Mouse (Mus musculus) olfactory bulb, adult 2 months (tissue): ENCODE measurements around the gene Zfp672.

Experiments
- CTCF ChIP-seq: fragments of 200-500 bp; IDR thresholded peaks from 2 replicates; pipeline ENCODE4 v1.5.1; 2012; ENCODE audit warnings: low read depth, mild to moderate bottlenecking, low read length, moderate library complexity; ENCODE audit not compliant: insufficient read depth
- POLR2A ChIP-seq: fragments of 200-500 bp; IDR thresholded peaks from 2 replicates; pipeline ENCODE4 v1.6.1; 2012; ENCODE audit warnings: mild to moderate bottlenecking, low read depth, low read length, moderate library complexity; ENCODE audit not compliant: insufficient read depth

DNA sequence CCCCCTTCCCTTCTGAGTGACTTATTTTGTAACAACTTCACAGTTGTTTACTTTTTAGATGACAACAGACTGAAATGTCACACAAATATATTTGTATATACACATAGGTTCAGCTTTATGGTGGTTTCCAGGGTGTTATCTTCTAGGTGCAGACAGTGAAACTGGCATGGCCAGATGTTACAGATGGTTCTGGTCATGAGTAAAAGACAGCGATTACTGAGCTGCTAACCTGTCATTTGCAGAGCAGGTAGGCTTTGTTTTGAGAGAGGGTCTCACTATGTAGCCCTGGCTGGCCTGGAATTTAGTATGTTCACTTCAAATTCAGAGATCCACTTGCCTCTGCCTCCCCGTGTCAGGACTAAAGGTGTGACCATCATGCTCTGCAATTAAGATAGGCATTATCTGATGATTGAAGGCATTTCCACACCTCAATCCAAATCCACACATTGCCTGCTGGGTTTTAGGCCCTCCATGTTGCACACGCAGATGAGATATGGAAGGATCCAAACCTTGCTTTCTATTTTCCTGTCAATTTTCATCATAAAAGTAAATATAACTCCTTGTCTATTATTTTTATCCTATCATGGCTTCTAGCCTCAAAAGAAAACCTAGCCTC lies 5.4 kb downstream of the Zfp672 start:
- no peak for TF ChIP-seq POLR2A
- no peak for TF ChIP-seq CTCF
